Mouse (Mus musculus) CH12.LX (cell line): ENCODE results near the gene Tbc1d16. TPM values are rescaled to one million over a fixed set of nuclear protein-coding genes. Genes with fewer than 3 reads are reported as not detected.

ENCODE experiments used
- DNase-seq: peaks from one replicate; pipeline ENCODE4 v3.0.0-alpha.2; 2013; ENCODE audit errors: extremely low read depth
- H3K27ac ChIP-seq: 2 replicates; pipeline ENCODE4 v1.5.1; 2012; ENCODE audit warnings: low read depth, mild to moderate bottlenecking, control low read depth, moderate library complexity; ENCODE audit not compliant: insufficient read depth
- H3K27me3 ChIP-seq: replicated peaks from 2 replicates; pipeline ENCODE3; 2012; ENCODE audit warnings: inconsistent platforms
- H3K36me3 ChIP-seq, 2 experiments: replicated peaks in 1 of 2; 2 replicates each; pipeline versions ENCODE3 to v1.6.1; 2012; ENCODE audit warnings: inconsistent platforms in 1 of 2, low read length in 1 of 2, mild to moderate bottlenecking in 1 of 2, mixed read lengths in 1 of 2, moderate library complexity in 1 of 2; ENCODE audit not compliant: control insufficient read depth in 1 of 2, insufficient read depth in 1 of 2
- H3K4me1 ChIP-seq, 2 experiments: 2 replicates each; pipeline ENCODE4 v1.6.1; 2012; ENCODE audit warnings: inconsistent platforms in 1 of 2, moderate library complexity in 1 of 2; ENCODE audit not compliant: insufficient read depth in 2 of 2, control insufficient read depth in 1 of 2
- H3K4me2 ChIP-seq: 2 replicates; pipeline ENCODE4 v1.6.1; 2012; ENCODE audit warnings: low read depth, mild to moderate bottlenecking, control low read depth; ENCODE audit not compliant: poor library complexity, insufficient read depth, severe bottlenecking
- H3K4me3 ChIP-seq, 3 experiments: fragments of 150-350 bp in 1 of 3; sonication (generic) in 1 of 3; replicated peaks in 1 of 3; 2 replicates each; pipeline versions ENCODE3 to v1.5.1; 2011 to 2012; ENCODE audit warnings: low read depth in 2 of 3, low read length in 2 of 3, mild to moderate bottlenecking in 2 of 3, moderate library complexity in 2 of 3, control low read depth in 1 of 3, improper control_type of control experiment in 1 of 3, inconsistent platforms in 1 of 3, mixed read lengths in 1 of 3; ENCODE audit not compliant: poor library complexity in 1 of 3
- H3K79me2 ChIP-seq: replicated peaks from 2 replicates; pipeline ENCODE4 v1.6.1; 2012; ENCODE audit warnings: mild to moderate bottlenecking, moderate library complexity; ENCODE audit not compliant: control insufficient read depth, poor library complexity, insufficient read depth, severe bottlenecking; ENCODE audit errors: extremely low read depth
- H3K9ac ChIP-seq: 2 replicates; pipeline ENCODE4 v1.6.1; 2012; ENCODE audit warnings: low read depth, mild to moderate bottlenecking, control low read depth, moderate library complexity; ENCODE audit not compliant: insufficient read depth
- H3K9me3 ChIP-seq: replicated peaks from 2 replicates; pipeline ENCODE3; 2012; ENCODE audit warnings: low read length, inconsistent platforms, mixed read lengths
- CHD1 ChIP-seq: IDR thresholded peaks from 2 replicates; pipeline ENCODE4 v1.6.1; 2012; ENCODE audit warnings: low read depth, low read length, improper control_type of control experiment, inconsistent platforms
- CTCF ChIP-seq, 2 experiments: IDR thresholded peaks in 1 of 2; conservative IDR thresholded peaks in 1 of 2; 2 replicates each; pipeline ENCODE4 v1.5.1; 2011 to 2012; ENCODE audit warnings: low read depth in 2 of 2, low read length in 2 of 2, improper control_type of control experiment in 1 of 2, inconsistent platforms in 1 of 2, mild to moderate bottlenecking in 1 of 2, moderate library complexity in 1 of 2
- ELF1 ChIP-seq: IDR thresholded peaks from 2 replicates; pipeline ENCODE4 v1.6.1; 2014; ENCODE audit warnings: low read depth, mild to moderate bottlenecking, inconsistent platforms, low read length, improper control_type of control experiment
- EP300 ChIP-seq: IDR thresholded peaks from 2 replicates; pipeline ENCODE4 v1.6.1; 2011; ENCODE audit warnings: low read length, improper control_type of control experiment
- GABPA ChIP-seq: IDR thresholded peaks from 2 replicates; pipeline ENCODE4 v1.6.1; 2012; ENCODE audit warnings: low read depth, low read length, improper control_type of control experiment, inconsistent platforms; ENCODE audit not compliant: insufficient replicate concordance
- HCFC1 ChIP-seq: IDR thresholded peaks from 2 replicates; pipeline ENCODE4 v1.6.1; 2012; ENCODE audit warnings: low read depth, mild to moderate bottlenecking, inconsistent platforms, low read length, improper control_type of control experiment
- IRF4 ChIP-seq: IDR thresholded peaks from 2 replicates; pipeline ENCODE4 v1.6.1; 2014; ENCODE audit warnings: low read depth, mild to moderate bottlenecking, inconsistent platforms, low read length, improper control_type of control experiment
- JUN ChIP-seq: IDR thresholded peaks from 2 replicates; pipeline ENCODE4 v1.6.1; 2011; ENCODE audit warnings: low read depth, mild to moderate bottlenecking, low read length, improper control_type of control experiment, moderate library complexity; ENCODE audit not compliant: insufficient read depth
- MAFK ChIP-seq: IDR thresholded peaks from 2 replicates; pipeline ENCODE4 v1.6.1; 2011; ENCODE audit warnings: low read length, improper control_type of control experiment; ENCODE audit not compliant: insufficient replicate concordance
- MAX ChIP-seq: IDR thresholded peaks from 2 replicates; pipeline ENCODE4 v1.6.1; 2011; ENCODE audit warnings: low read length, improper control_type of control experiment
- MAZ ChIP-seq: IDR thresholded peaks from 2 replicates; pipeline ENCODE4 v1.6.1; 2012; ENCODE audit warnings: low read depth, mild to moderate bottlenecking, inconsistent platforms, low read length, improper control_type of control experiment, moderate library complexity
- MEF2A ChIP-seq: IDR thresholded peaks from 2 replicates; pipeline ENCODE4 v1.6.1; 2014; ENCODE audit warnings: low read depth, mild to moderate bottlenecking, inconsistent platforms, low read length, improper control_type of control experiment, borderline replicate concordance
- NELFE ChIP-seq: IDR thresholded peaks from 2 replicates; pipeline ENCODE4 v1.6.1; 2011; ENCODE audit warnings: low read depth, low read length, improper control_type of control experiment
- RAD21 ChIP-seq: IDR thresholded peaks from 2 replicates; pipeline ENCODE4 v1.6.1; 2011; ENCODE audit warnings: low read depth, mild to moderate bottlenecking, low read length, improper control_type of control experiment, moderate library complexity
- RCOR1 ChIP-seq: conservative IDR thresholded peaks from 2 replicates; pipeline ENCODE4 v1.6.1; 2012; ENCODE audit warnings: low read depth, mild to moderate bottlenecking, inconsistent platforms, low read length, improper control_type of control experiment
- SIN3A ChIP-seq: IDR thresholded peaks from 2 replicates; pipeline ENCODE4 v1.6.1; 2012; ENCODE audit warnings: low read length, improper control_type of control experiment, inconsistent platforms
- TCF12 ChIP-seq: IDR thresholded peaks from 2 replicates; pipeline ENCODE4 v1.6.1; 2014; ENCODE audit warnings: low read depth, mild to moderate bottlenecking, inconsistent platforms, low read length, improper control_type of control experiment
- UBTF ChIP-seq: IDR thresholded peaks from 2 replicates; pipeline ENCODE4 v1.6.1; 2012; ENCODE audit warnings: low read depth, mild to moderate bottlenecking, inconsistent platforms, low read length, improper control_type of control experiment, moderate library complexity
- USF1 ChIP-seq: IDR thresholded peaks from 2 replicates; pipeline ENCODE4 v1.6.1; 2014; ENCODE audit warnings: low read depth, mild to moderate bottlenecking, inconsistent platforms, low read length, improper control_type of control experiment
- USF2 ChIP-seq: conservative IDR thresholded peaks from 2 replicates; pipeline ENCODE4 v1.6.1; 2011; ENCODE audit warnings: low read depth, low read length, improper control_type of control experiment
- ZC3H11A ChIP-seq: IDR thresholded peaks from 2 replicates; pipeline ENCODE4 v1.6.1; 2012; ENCODE audit warnings: low read depth, mild to moderate bottlenecking, inconsistent platforms, low read length, improper control_type of control experiment
- ZMIZ1 ChIP-seq: IDR thresholded peaks from 2 replicates; pipeline ENCODE4 v1.6.1; 2012; ENCODE audit warnings: low read depth, mild to moderate bottlenecking, inconsistent platforms, low read length, improper control_type of control experiment
- dilution Hi-C: fragments of 300-500 bp; cut with MboI; formaldehyde crosslinking; loops from 2 replicates; pipeline ENCODE4 v1.14.3; 2020; ENCODE audit warnings: low sequenced_read_pairs; ENCODE audit not compliant: extremely low pct_unique_long_range_greater_than_20kb, extremely low pct_ligation_motif_present
- in situ Hi-C: fragments of 300-500 bp; cut with MboI; formaldehyde crosslinking; loops from 3 replicates; pipeline ENCODE4 v1.14.3; 2019; ENCODE audit warnings: low sequenced_read_pairs, low pct_ligation_motif_present, low pct_unique_long_range_greater_than_20kb, mixed read lengths
- polyA plus RNA-seq: library from polyadenylated mRNA; unstranded; fragments of >175 nt; gene quantifications from 2 replicates; pipeline ENCODE4 v1.2.1, GENCODE M21; 2012; ENCODE audit warnings: low read depth; ENCODE audit not compliant: insufficient read length
- total RNA-seq, 2 experiments: library from RNA; depleted of rRNA; stranded (reverse); fragments of 300-350 nt in 1 of 2; fragments of >200 nt in 1 of 2; gene quantifications; 2 replicates each; pipeline ENCODE4 v1.2.3; 2012 to 2014

The Tbc1d16 gene
- total and polyA plus RNA-seq, 3 experiments = 0.79 to 15.9 (median 2.7) TPM

DNA sequence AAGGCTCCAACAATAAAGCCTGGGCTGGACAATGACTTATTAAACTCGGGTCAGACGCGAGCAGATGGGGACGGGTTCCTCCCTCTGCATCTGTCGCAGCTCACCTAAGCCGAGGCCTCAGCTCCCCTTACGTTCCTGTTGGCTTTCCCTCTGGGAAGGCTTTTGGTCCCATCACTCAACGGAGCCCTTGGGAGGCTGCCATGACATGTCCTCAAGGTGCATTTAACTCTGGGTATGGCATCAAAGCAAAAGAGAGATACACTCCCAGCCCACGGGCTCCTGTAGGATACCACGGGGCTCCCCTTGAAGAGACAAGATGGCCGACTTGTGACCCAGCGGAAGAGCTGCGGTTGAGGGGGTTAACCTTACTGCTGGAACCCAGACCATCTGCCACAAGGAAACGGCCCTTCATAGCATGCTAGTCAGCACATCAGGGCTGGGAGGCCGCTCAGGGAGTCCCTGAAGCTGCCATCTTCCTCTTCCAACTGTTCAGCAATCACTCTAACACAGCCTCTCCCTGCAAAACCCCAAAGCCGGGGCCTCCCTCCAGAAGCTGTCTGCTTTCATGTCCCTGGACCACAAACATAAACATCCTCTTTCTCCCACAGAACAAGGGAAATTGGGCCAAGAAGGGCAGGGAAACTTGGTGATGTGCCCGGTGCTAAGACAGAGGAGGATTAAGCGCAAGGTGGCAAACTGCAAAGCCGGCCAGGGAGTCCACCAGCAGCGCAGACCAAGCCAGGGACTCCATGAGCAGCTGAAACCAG lies 5.0 kb downstream of the Tbc1d16 start:
- dilution Hi-C loops = no loop called here
- Histone ChIP-seq H3K36me3 (no peaks in the 10 kb centered on the region), H3K9ac (no peak overlapping the region), H3K4me1 (peaks cover 0 to 9% of the 10 kb centered on the region in 2 experiments; a peak in 2 of 4 replicates), H3K4me2 (no peak overlapping the region), H3K27ac (no peak overlapping the region), H3K27me3 (peaks cover 88% of the 10 kb centered on the region), H3K9me3 (peaks cover 5% of the 10 kb centered on the region), H3K4me3 (no peak overlapping the region), H3K79me2 (no peaks in the 10 kb centered on the region)
- DNase-seq = no peak
- in situ Hi-C loops = no loop called here
- TF ChIP-seq SIN3A = no peak
- no peak for TF ChIP-seq MEF2A
- no peak for TF ChIP-seq GABPA
- TF ChIP-seq MAZ = no peak
- no peak for TF ChIP-seq ZMIZ1
- TF ChIP-seq MAX = no peak
- no peak for TF ChIP-seq CTCF (conservative IDR thresholded peaks at IDR 0.05 in 1 of 2, IDR thresholded peaks at IDR 0.05 in 1 of 2; ENCODE audit: low read depth in 2 of 2, low read length in 2 of 2)
- no peak for TF ChIP-seq TCF12
- TF ChIP-seq MAFK = no peak
- no peak for TF ChIP-seq RCOR1
- TF ChIP-seq UBTF = no peak
- TF ChIP-seq USF2 = no peak
- TF ChIP-seq HCFC1 = no peak
- no peak for TF ChIP-seq JUN
- TF ChIP-seq NELFE = no peak
- TF ChIP-seq RAD21 = no peak
- no peak for TF ChIP-seq ZC3H11A
- TF ChIP-seq ELF1 = no peak

DNA sequence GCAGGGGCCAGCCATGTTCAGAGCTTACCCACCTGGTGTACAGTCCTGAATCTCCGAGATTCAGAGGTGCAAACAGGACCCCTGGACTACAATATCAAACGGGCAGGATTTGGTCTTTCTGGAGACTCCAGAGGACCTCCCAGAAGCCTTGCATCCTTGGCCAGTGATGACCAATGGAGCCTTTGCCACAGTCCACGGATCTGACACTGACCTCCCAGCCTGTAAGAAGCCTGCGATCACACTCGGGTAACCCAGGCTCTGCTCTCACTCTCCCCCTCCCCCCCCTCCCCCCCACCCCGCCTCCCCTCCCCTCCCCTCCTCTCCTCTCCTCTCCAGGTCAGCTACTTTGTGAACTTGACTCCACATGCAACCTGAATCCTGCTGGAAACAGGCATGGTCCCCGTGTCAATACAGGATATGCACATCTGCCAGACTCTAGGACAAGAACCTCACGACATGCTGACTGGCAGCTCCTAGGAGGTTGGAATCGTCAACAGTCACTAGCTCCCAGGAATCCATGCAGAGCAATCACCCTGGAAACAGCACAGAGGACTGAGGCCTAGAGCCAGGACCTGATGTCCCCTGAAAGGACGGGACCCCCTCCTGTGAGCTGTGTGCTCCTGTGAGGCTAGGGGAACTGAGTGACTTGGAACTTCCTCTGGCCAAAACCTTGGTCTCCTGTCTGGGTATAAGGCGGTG lies 6.3 kb downstream of the Tbc1d16 start:
- H3K36me3 ChIP-seq = peaks cover 2% of the 10 kb centered on the region in 2 experiments
- H3K9me3 ChIP-seq = peaks cover 5% of the 10 kb centered on the region
- H3K4me1 ChIP-seq = peaks cover 0 to 4% of the 10 kb centered on the region in 2 experiments; a peak in 2 of 4 replicates
- H3K4me2 ChIP-seq = no peak overlapping the region
- in situ Hi-C loops = no loop called here
- DNase-seq = no peak
- no peak overlapping the region for H3K27ac ChIP-seq
- H3K27me3 ChIP-seq = peaks cover 87% of the 10 kb centered on the region
- TF ChIP-seq EP300 (no peak), USF1 (no peak), USF2 (no peak), MAFK (no peak), MEF2A (no peak), IRF4 (no peak), CHD1 (no peak), HCFC1 (no peak)
- H3K79me2 ChIP-seq = no peaks in the 10 kb centered on the region
- H3K9ac ChIP-seq = no peak overlapping the region
- dilution Hi-C loops = no loop called here
- no peak overlapping the region for H3K4me3 ChIP-seq
